Mouse (Mus musculus) MEL-GATA-1-ER (cell line): ENCODE results near the gene Swt1.
A peak's percentile ranks its signal among the peaks of the same experiment; 100 is the strongest.
"Not testable (repeated sequence)": the region's sequence is repeated elsewhere in the genome, so short reads cannot be mapped to it uniquely, and the experiment has no call there.

Source experiments
- DNase-seq: peaks from one replicate; pipeline ENCODE4 v3.0.0-alpha.2; 2012; ENCODE audit warnings: low read depth; ENCODE audit errors: extremely low read depth

Gene Swt1

GRCm38 (mm10) chr1:151428263-151429221, at the start of gene Swt1, which contains the start of gene Trmt1l:
TSS of gene Swt1 (minus strand) at chr1:151428455.
TSS of gene Trmt1l (plus strand) at chr1:151428542.
- DNase-seq: peak; percentile 98

- DNase-seq: not testable (repeated sequence)
Observed at GRCm38 (mm10) chr1:151472386-151472785, 44.1 kb upstream of the Swt1 start.

GRCm38 (mm10) chr1:151471429-151471828, 43.2 kb upstream of the Swt1 start:
- DNase-seq: no peak

GRCm38 (mm10) chr1:151466571-151466970, 38.3 kb upstream of the Swt1 start:
- no peak for DNase-seq

GRCm38 (mm10) chr1:151464914-151465313, 36.7 kb upstream of the Swt1 start:
- no peak for DNase-seq

GRCm38 (mm10) chr1:151461265-151461664, 33.0 kb upstream of the Swt1 start:
- no peak for DNase-seq

GRCm38 (mm10) chr1:151457087-151457486, 28.8 kb upstream of the Swt1 start:
- peak; percentile 74 for DNase-seq

- no peak for DNase-seq
Observed at GRCm38 (mm10) chr1:151451946-151452345, 23.7 kb upstream of the Swt1 start.

- DNase-seq: no peak
Observed at GRCm38 (mm10) chr1:151450851-151451250, 22.6 kb upstream of the Swt1 start.

- DNase-seq: no peak
Observed at GRCm38 (mm10) chr1:151449866-151450265, 21.6 kb upstream of the Swt1 start.

GRCm38 (mm10) chr1:151435431-151435830, 7.2 kb upstream of the Swt1 start:
- no peak for DNase-seq

GRCm38 (mm10) chr1:151429316-151429715, 1.1 kb upstream of the Swt1 start:
- no peak for DNase-seq

- no peak for DNase-seq
Observed at GRCm38 (mm10) chr1:151427888-151428262, 380 bp downstream of the Swt1 start.

- no peak for DNase-seq
Observed at GRCm38 (mm10) chr1:151426947-151427600, 1.2 kb downstream of the Swt1 start.

GRCm38 (mm10) chr1:151422178-151422577, 6.1 kb downstream of the Swt1 start:
- DNase-seq: no peak

GRCm38 (mm10) chr1:151409827-151410226, 18.4 kb downstream of the Swt1 start:
- no peak for DNase-seq

- no peak for DNase-seq
Observed at GRCm38 (mm10) chr1:151390029-151390428, 38.2 kb downstream of the Swt1 start.

GRCm38 (mm10) chr1:151377353-151377752, 50.9 kb downstream of the Swt1 start:
- no peak for DNase-seq

GRCm38 (mm10) chr1:151372823-151373222, 55.4 kb downstream of the Swt1 start:
- no peak for DNase-seq

- DNase-seq: no peak
Observed at GRCm38 (mm10) chr1:151371543-151371942, 56.7 kb downstream of the Swt1 start.

GRCm38 (mm10) chr1:151370573-151370972, 57.7 kb downstream of the Swt1 start:
- DNase-seq: no peak

- DNase-seq: no peak
Observed at GRCm38 (mm10) chr1:151368444-151368843, 59.8 kb downstream of the Swt1 start.
